In genomic region chr9:110779242-110779913, GRCm38 (mm10) we compare ENCODE assay signal across 12 mouse cellular contexts. TPM values are rescaled to one million over a fixed set of nuclear protein-coding genes. Genes with fewer than 3 reads are reported as not detected.
DNase-seq lines count a peak whose midpoint lies in the region; ATAC-seq and TF ChIP-seq lines count a peak whose summit lies in the region.
"Had no signal": no experiment of that assay in that cellular context is flagged by ENCODE, and none has a peak within 500 bp of the region (broad histone marks: within the 10 kb centered on the region; RNA-seq: fewer than 3 reads in every experiment).

No protein-coding gene starts in this region.

- ATAC-seq in lung, postnatal 0 days, result no peak
- ATAC-seq in limb, embryonic 14.5 days (ENCODE audit: low FRiP score, low read depth), result no peak
- no peak for ATAC-seq in monocyte, adult 5-6 weeks (replicated peaks; ENCODE audit: insufficient number of reproducible peaks, low FRiP score, low TSS enrichment, poor library complexity, severe bottlenecking)
- ATAC-seq in erythroid progenitor cell, adult 5-6 weeks (replicated peaks; ENCODE audit: low FRiP score, poor library complexity, severe bottlenecking), result no peak
- ATAC-seq: midbrain, embryonic 15.5 days had no signal

- WGBS in lung, postnatal 0 days, result 66% methylated on average over 5 of the region's 5 CpGs
- 70% methylated on average over 5 of the region's 5 CpGs for WGBS in lung, adult 2 months
- 65% methylated on average over 5 of the region's 5 CpGs for WGBS in limb, embryonic 14.5 days

- H3K4me2 ChIP-seq in lung, postnatal 0 days (replicated peaks; ENCODE audit: low read depth, low read length), result no peak overlapping the region
- no peak overlapping the region for H3K4me2 ChIP-seq in limb, embryonic 14.5 days (replicated peaks; ENCODE audit: low read depth, low read length, severe bottlenecking)
- H3K4me2 ChIP-seq: limb, embryonic 13.5 days; midbrain, embryonic 15.5 days had no signal

- H3K27me3 ChIP-seq in lung, postnatal 0 days (replicated peaks; ENCODE audit: insufficient read depth, low read length), result no peaks in the 10 kb centered on the region; the same call in 1 of the 2 replicates
- H3K27me3 ChIP-seq in limb, embryonic 14.5 days (ENCODE audit: control insufficient read depth, insufficient read depth, low read length), result no peaks in the 10 kb centered on the region
- H3K27me3 ChIP-seq: midbrain, embryonic 15.5 days had no signal

- TF ChIP-seq POLR2A in lung, adult 2 months (IDR thresholded peaks at IDR 0.05; ENCODE audit: borderline replicate concordance, extremely low read depth, low read depth, low read length), result no peak
- no peak for TF ChIP-seq POLR2A in limb, embryonic 14.5 days (IDR thresholded peaks at IDR 0.05; ENCODE audit: borderline replicate concordance, extremely low read depth, insufficient read depth, insufficient read length)

- H3K36me3 ChIP-seq in lung, postnatal 0 days (ENCODE audit: insufficient read depth, low read length), result no peaks in the 10 kb centered on the region
- H3K36me3 ChIP-seq in limb, embryonic 14.5 days (ENCODE audit: control insufficient read depth, insufficient read depth, low read length), result no peaks in the 10 kb centered on the region
- H3K36me3 ChIP-seq: limb, embryonic 13.5 days; midbrain, embryonic 15.5 days had no signal

- H3K9me3 ChIP-seq in lung, postnatal 0 days (ENCODE audit: low read length), result no peaks in the 10 kb centered on the region
- H3K9me3 ChIP-seq in limb, embryonic 14.5 days (ENCODE audit: control insufficient read depth, low read length), result no peaks in the 10 kb centered on the region
- H3K9me3 ChIP-seq: limb, embryonic 13.5 days; midbrain, embryonic 15.5 days had no signal

- peak; percentile 56 for TF ChIP-seq CTCF in lung, postnatal 0 days (IDR thresholded peaks at IDR 0.05)
- no peak for TF ChIP-seq CTCF in lung, adult 2 months (IDR thresholded peaks at IDR 0.05; ENCODE audit: insufficient read depth, low read length)

- H3K9ac ChIP-seq in lung, postnatal 0 days (replicated peaks; ENCODE audit: low read depth), result no peak overlapping the region
- H3K9ac ChIP-seq in limb, embryonic 14.5 days (ENCODE audit: low read depth, low read length, severe bottlenecking), result no peak overlapping the region
- H3K9ac ChIP-seq: limb, embryonic 13.5 days; midbrain, embryonic 15.5 days had no signal

- no peak for TF ChIP-seq EP300 in lung, postnatal 0 days (IDR thresholded peaks at IDR 0.05)

- H3K27ac ChIP-seq in lung, postnatal 0 days (ENCODE audit: low read length), result no peak overlapping the region
- no peak overlapping the region for H3K27ac ChIP-seq in limb, embryonic 14.5 days (replicated peaks; ENCODE audit: low read depth, low read length)
- H3K27ac ChIP-seq: limb, embryonic 13.5 days; midbrain, embryonic 15.5 days had no signal

- H3K4me1 ChIP-seq in lung, postnatal 0 days (ENCODE audit: insufficient read depth, low read depth, low read length), result no peaks in the 10 kb centered on the region; the same call in 1 of the 2 replicates
- no peaks in the 10 kb centered on the region for H3K4me1 ChIP-seq in lung, adult 2 months (ENCODE audit: control insufficient read depth, insufficient read depth, low read length)
- peaks cover 28% of the 10 kb centered on the region for H3K4me1 ChIP-seq in limb, embryonic 14.5 days (ENCODE audit: control insufficient read depth, insufficient read depth, low read length)

- H3K4me3 ChIP-seq in lung, postnatal 0 days (ENCODE audit: low read depth, low read length), result no peak overlapping the region
- H3K4me3 ChIP-seq in lung, adult 2 months (replicated peaks; ENCODE audit: extremely low read depth, low read depth, low read length), result no peak overlapping the region
- H3K4me3 ChIP-seq in limb, embryonic 14.5 days (replicated peaks; ENCODE audit: low read length), result no peak overlapping the region
- H3K4me3 ChIP-seq: limb, embryonic 13.5 days; midbrain, embryonic 15.5 days had no signal

- DNase-seq in heart, postnatal 4 days, result peak; percentile 53
- no peak for DNase-seq in heart, adult 18-20 months
- DNase-seq in lung, postnatal 0 days (ENCODE audit: low spot score), result peak; percentile 26
- no peak for DNase-seq in lung, adult 2 months
- DNase-seq in ZHBTc4 (ENCODE audit: low read depth, low spot score), result peak; percentile 25
- DNase-seq in limb, embryonic 14.5 days (ENCODE audit: low spot score), result peak; percentile 55
- DNase-seq: gastrocnemius, postnatal 14 days; thymus, postnatal 36 days had no signal

RNA-seq across cellular contexts. Expression of gene Prss42, which starts 18.6 kb away (rescaled TPM):
- not detected for total RNA-seq in heart, postnatal 4 days (2021)
- not detected for total RNA-seq in heart, adult 18-20 months (2021)
- polyA plus RNA-seq in lung, postnatal 0 days (2015; fragmentation: Nextera tagmentation; extraction: Ambion mirVana), result not detected in 2 replicates
- not detected in 2 replicates for polyA plus RNA-seq in lung, adult 2 months (2012; rRNA removed)
- polyA plus RNA-seq in limb, embryonic 14.5 days (2012; rRNA removed), result 0.04 TPM in 1 of 2 replicates, not detected in the other
- polyA plus RNA-seq in limb, embryonic 14.5 days (2014; fragmentation: Nextera tagmentation; extraction: Ambion mirVana), result not detected in 2 replicates
- total RNA-seq in monocyte, adult 5-6 weeks (2017), result not detected in 3 replicates
- total RNA-seq in erythroid progenitor cell, adult 5-6 weeks (2015; ENCODE audit: low replicate concordance), result not detected in 2 replicates
- not detected in 2 replicates for total RNA-seq in erythroid progenitor cell, adult 5-6 weeks (2017; ENCODE audit: low replicate concordance)
- total RNA-seq: gastrocnemius, postnatal 14 days had no signal
- polyA plus RNA-seq: limb, embryonic 13.5 days; midbrain, embryonic 15.5 days had no signal

RNA-seq across cellular contexts. Expression of gene Pth1r, which starts 32.4 kb away (rescaled TPM):
- total RNA-seq in heart, postnatal 4 days (2021), result 10 to 100 TPM; 16.4 to 19.3 TPM
- total RNA-seq in heart, adult 18-20 months (2021), result 1 to 10 TPM; 4.6 to 6.3 TPM
- polyA plus RNA-seq in lung, postnatal 0 days (2015; fragmentation: Nextera tagmentation; extraction: Ambion mirVana), result 19.4 and 24.4 TPM in 2 replicates
- 13.8 and 14.0 TPM in 2 replicates for polyA plus RNA-seq in lung, adult 2 months (2012; rRNA removed)
- polyA plus RNA-seq in limb, embryonic 14.5 days (2012; rRNA removed), result 149 and 203 TPM in 2 replicates
- polyA plus RNA-seq in limb, embryonic 14.5 days (2014; fragmentation: Nextera tagmentation; extraction: Ambion mirVana), result 96.9 and 99.1 TPM in 2 replicates
- total RNA-seq in monocyte, adult 5-6 weeks (2017), result 1.1 TPM in 1 of 3 replicates, not detected in the others
- 1.3 TPM in 1 of 2 replicates, not detected in the other for total RNA-seq in erythroid progenitor cell, adult 5-6 weeks (2015; ENCODE audit: low replicate concordance)
- 0.77 TPM in 1 of 2 replicates, not detected in the other for total RNA-seq in erythroid progenitor cell, adult 5-6 weeks (2017; ENCODE audit: low replicate concordance)

RNA-seq across cellular contexts. Expression of gene Prss44, which starts 34.4 kb away (rescaled TPM):
- not detected for total RNA-seq in heart, postnatal 4 days (2021)
- total RNA-seq in heart, adult 18-20 months (2021), result not detected
- polyA plus RNA-seq in lung, postnatal 0 days (2015; fragmentation: Nextera tagmentation; extraction: Ambion mirVana), result not detected in 2 replicates
- not detected in 2 replicates for polyA plus RNA-seq in lung, adult 2 months (2012; rRNA removed)
- polyA plus RNA-seq in limb, embryonic 14.5 days (2012; rRNA removed), result not detected in 2 replicates
- not detected in 2 replicates for polyA plus RNA-seq in limb, embryonic 14.5 days (2014; fragmentation: Nextera tagmentation; extraction: Ambion mirVana)
- not detected in 3 replicates for total RNA-seq in monocyte, adult 5-6 weeks (2017)
- total RNA-seq in erythroid progenitor cell, adult 5-6 weeks (2015; ENCODE audit: low replicate concordance), result not detected in 2 replicates
- total RNA-seq in erythroid progenitor cell, adult 5-6 weeks (2017; ENCODE audit: low replicate concordance), result not detected in 2 replicates
- total RNA-seq: gastrocnemius, postnatal 14 days had no signal
- polyA plus RNA-seq: limb, embryonic 13.5 days; midbrain, embryonic 15.5 days had no signal

RNA-seq across cellular contexts. Expression of gene Myl3, which starts 37.7 kb away (rescaled TPM):
- 1,000 to 10,000 TPM; 8,328 to 9,816 TPM for total RNA-seq in heart, postnatal 4 days (2021)
- total RNA-seq in heart, adult 18-20 months (2021), result over 10,000 TPM; 10,039 to 12,689 TPM
- 10.4 and 13.8 TPM in 2 replicates for polyA plus RNA-seq in lung, postnatal 0 days (2015; fragmentation: Nextera tagmentation; extraction: Ambion mirVana)
- polyA plus RNA-seq in lung, adult 2 months (2012; rRNA removed), result 10.8 and 214 TPM in 2 replicates
- polyA plus RNA-seq in limb, embryonic 14.5 days (2012; rRNA removed), result 18.9 and 26.1 TPM in 2 replicates
- 16.4 and 28.1 TPM in 2 replicates for polyA plus RNA-seq in limb, embryonic 14.5 days (2014; fragmentation: Nextera tagmentation; extraction: Ambion mirVana)
- total RNA-seq in monocyte, adult 5-6 weeks (2017), result 0.49 TPM in 1 of 3 replicates, not detected in the others
- total RNA-seq in erythroid progenitor cell, adult 5-6 weeks (2015; ENCODE audit: low replicate concordance), result not detected in 2 replicates
- not detected in 2 replicates for total RNA-seq in erythroid progenitor cell, adult 5-6 weeks (2017; ENCODE audit: low replicate concordance)

RNA-seq across cellular contexts. Expression of gene Prss43, which starts 47.1 kb away (rescaled TPM):
- not detected for total RNA-seq in heart, postnatal 4 days (2021)
- total RNA-seq in heart, adult 18-20 months (2021), result not detected
- not detected in 2 replicates for polyA plus RNA-seq in lung, postnatal 0 days (2015; fragmentation: Nextera tagmentation; extraction: Ambion mirVana)
- not detected in 2 replicates for polyA plus RNA-seq in lung, adult 2 months (2012; rRNA removed)
- not detected in 2 replicates for polyA plus RNA-seq in limb, embryonic 14.5 days (2012; rRNA removed)
- not detected in 2 replicates for polyA plus RNA-seq in limb, embryonic 14.5 days (2014; fragmentation: Nextera tagmentation; extraction: Ambion mirVana)
- not detected in 3 replicates for total RNA-seq in monocyte, adult 5-6 weeks (2017)
- total RNA-seq in erythroid progenitor cell, adult 5-6 weeks (2015; ENCODE audit: low replicate concordance), result not detected in 2 replicates
- total RNA-seq in erythroid progenitor cell, adult 5-6 weeks (2017; ENCODE audit: low replicate concordance), result not detected in 2 replicates
- total RNA-seq: gastrocnemius, postnatal 14 days had no signal
- polyA plus RNA-seq: limb, embryonic 13.5 days; midbrain, embryonic 15.5 days had no signal

Comparison
In these comparisons a context has a peak if more than half of its experiments do, and no peak if none do; other contexts are left out.
1. DNase-seq: peak in heart, postnatal 4 days (single experiment), lung, postnatal 0 days (single experiment), ZHBTc4 (single experiment) and limb, embryonic 14.5 days (single experiment); none in heart, adult 18-20 months (0 of 2) and lung, adult 2 months (single experiment).